Mouse (Mus musculus): ENCODE data around the gene Smarca1.

The Smarca1 gene

GRCm38 (mm10) chrX:47764440-47764839, 128.3 kb downstream of the Smarca1 start:
- DNase-seq (ENCODE audit: low spot score) = no peak

- no peak for DNase-seq (ENCODE audit: low spot score)
Measured at GRCm38 (mm10) chrX:47760212-47760611, 132.6 kb downstream of the Smarca1 start.

Data from layer of hippocampus, adult 11-12 months (tissue).